Mouse (Mus musculus): Measurements from ENCODE around the gene D430041D05Rik.
A peak's percentile ranks its signal among the peaks of the same experiment; 100 is the strongest.

Gene D430041D05Rik

DNA sequence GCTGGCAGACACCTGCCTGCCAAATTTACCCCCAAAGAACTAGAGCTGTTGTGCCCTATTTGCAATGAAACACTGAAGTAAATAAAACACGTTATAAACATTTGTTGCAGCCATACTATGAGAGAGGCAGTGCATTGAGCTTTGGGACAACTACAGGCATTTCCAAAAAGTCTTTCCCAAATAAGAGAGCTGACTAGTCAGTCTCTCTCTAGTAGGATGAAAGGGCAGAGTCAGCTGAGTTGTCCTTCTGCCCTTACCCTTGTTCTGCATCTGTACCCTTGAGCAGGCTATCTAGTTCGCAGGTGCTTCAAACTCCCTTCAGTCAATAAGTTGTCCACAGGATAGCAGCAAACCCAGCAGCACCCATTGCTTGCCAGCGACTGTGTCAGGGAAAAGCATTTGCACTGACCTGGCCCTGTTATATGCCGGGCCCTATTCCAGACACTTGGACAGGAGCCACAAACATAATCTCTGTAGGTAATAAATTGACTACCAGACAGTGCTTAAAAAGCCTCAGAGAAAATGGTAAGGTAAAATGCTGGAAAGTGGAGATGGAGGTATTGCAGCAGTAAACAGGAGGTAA is at the start of gene D430041D05Rik:
Gene D430041D05Rik (minus strand): TSS at position 51 of the 583 bp plus-strand sequence.
- no peak for DNase-seq

DNA sequence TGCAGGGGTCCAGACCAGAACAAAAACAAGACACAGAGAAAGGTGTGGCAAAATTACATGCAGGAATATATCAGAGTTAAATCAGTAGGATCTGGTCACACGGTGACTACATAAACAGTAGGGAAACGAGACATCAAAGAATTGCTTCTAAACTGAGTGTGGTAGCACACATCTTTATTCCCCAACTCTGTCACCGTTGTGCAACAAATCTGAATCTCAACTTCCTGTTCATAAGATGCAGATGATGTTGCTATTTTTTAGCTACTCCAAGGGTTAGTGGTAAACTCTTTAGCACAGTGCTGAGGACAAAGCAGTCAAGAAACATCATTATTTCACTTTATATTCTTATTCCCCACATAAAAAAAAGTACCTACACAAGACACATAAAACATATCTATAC is 49.2 kb upstream of the D430041D05Rik start:
- no peak for DNase-seq

- no peak for DNase-seq
Measured at GRCm38 (mm10) chr2:104458569-104459332, 47.9 kb upstream of the D430041D05Rik start.

GRCm38 (mm10) chr2:104457106-104457505 is 46.3 kb upstream of the D430041D05Rik start:
- DNase-seq: no peak

DNA sequence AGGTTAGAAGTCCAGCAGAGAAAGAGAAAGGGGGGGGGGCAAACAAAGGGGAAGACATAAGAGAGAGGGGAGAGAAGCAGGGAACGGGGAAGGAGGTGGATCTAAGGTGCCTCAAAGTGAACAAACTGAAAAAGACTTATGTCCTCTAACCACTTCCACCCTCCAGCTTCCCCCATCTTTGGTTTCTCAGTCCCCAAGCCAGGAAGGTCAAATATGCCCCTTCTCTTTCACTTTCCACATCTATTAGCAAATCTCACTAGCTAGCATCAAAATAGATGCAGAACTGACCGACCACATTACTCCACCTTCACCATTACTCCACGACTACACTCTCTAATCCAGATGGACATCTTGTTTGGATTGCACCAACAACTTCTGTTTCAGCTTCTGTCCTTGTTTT is 39.9 kb upstream of the D430041D05Rik start:
- DNase-seq: no peak

DNA sequence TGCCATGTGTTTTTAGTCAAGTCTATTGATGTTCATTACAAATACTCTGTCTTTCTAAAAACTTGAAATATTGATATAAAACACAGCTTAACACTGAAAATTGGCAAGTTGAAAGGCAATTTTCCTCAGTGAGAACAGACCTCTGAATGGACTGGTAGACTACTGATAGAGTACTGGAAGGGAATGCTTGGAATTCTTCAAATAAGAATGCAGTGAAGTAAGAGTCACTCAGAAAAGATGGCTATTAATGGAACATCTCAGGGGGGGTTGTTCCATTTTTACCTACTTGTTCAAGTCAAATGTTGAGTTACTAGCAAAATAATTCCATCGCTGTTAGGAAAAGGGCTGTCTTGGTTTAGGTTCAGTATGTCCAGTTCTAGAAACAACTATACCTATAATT is 38.4 kb upstream of the D430041D05Rik start:
- no peak for DNase-seq

DNA sequence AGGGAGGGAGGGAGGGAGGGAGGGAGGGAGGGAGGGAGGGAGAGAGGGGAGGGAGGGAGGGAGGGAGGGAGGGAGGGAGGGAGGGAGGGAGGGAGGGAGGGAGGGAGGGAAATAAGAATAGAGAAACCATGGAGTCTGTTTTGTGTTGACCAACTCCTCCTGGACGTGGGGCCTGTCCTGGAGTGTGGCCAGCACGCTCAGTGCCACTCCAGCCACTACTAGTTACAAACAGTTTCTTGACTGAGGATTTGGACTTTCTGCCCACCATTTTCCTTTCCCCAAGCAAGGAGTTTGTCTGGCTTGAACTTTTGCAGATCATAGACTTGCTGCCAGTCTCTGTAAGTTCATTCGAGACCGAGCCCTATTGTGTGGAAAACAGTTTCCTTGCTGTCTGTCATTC is 37.4 kb upstream of the D430041D05Rik start:
- DNase-seq: no peak

GRCm38 (mm10) chr2:104446016-104446415 is 35.2 kb upstream of the D430041D05Rik start:
- no peak for DNase-seq

DNA sequence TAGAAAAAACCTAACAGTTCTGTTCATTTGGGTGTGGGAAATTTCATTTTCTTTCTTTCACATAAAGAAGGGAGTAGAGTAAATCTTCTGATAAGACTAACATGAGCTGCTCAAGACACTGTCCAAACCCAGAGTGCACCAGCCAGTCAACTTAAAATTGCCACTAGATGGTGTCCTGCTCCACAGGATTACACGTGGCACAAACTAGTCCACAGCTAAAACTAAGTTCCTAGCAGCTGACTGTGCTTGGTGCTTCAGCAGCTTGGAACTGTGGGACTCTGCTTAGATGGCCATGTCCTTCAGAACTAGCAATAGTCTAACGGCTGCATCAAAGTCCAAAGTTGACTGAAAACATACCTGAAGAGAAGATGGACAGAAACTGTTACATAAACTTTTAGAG is 34.0 kb upstream of the D430041D05Rik start:
- DNase-seq: peak; percentile 47

DNA sequence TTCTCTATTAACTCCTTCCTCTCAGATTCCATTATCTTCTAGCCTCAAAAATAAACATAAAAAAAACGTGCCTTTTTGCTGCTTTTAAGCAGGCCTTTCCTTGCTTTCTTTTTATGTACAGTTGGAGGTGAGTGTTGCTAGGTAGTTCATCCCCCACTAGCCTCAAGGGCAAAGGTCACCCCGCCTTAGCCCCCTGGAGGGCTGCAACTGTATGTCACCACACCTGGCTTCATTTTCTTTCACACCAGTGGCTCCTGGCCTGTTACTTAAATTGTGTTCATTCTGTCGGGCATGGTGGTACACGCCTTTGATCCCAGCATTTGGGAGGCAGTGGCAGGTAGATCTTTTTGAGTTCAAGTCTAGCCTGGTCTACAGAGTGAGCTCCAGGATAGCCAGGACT is 31.5 kb upstream of the D430041D05Rik start:
- DNase-seq: no peak

GRCm38 (mm10) chr2:104436226-104436625 is 25.4 kb upstream of the D430041D05Rik start:
- DNase-seq: no peak

DNA sequence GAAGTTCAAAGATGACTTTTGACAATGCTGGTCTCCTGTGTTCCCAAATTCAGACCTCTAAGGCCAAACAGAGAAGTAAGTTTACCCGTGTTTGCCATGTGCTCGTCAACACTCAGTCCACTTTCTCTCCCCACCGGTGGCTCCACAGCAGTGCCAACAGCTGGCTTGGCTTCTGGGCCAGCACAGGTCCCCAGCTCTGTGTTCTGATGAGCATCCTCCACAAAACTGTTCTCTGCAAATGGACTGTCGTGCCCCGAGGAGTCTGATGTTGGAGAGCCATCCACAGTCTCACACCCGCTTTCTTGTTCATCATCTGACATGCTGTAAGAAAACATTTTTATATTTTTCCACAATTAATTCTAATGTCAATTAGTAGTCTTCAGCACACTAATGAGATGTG is 20.3 kb upstream of the D430041D05Rik start:
- no peak for DNase-seq

DNA sequence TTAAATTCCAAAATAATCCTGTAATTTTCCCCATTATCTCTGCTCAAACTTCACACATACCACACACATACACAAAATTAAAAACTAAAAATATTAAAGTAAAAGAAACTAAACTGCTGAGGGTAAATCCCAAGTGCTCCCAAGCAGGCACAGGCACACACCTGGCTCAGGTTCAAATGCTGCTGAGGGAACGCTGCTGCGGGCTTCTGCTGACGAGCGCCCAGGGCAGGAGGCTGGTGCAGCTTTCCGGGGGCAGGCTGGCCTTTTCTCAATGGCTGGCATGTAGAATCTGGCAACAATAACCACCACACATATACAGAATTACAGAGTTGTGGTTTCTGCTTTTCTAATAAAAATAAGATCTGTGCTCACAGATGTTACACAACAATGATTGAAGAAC is 19.8 kb upstream of the D430041D05Rik start:
- no peak for DNase-seq

DNA sequence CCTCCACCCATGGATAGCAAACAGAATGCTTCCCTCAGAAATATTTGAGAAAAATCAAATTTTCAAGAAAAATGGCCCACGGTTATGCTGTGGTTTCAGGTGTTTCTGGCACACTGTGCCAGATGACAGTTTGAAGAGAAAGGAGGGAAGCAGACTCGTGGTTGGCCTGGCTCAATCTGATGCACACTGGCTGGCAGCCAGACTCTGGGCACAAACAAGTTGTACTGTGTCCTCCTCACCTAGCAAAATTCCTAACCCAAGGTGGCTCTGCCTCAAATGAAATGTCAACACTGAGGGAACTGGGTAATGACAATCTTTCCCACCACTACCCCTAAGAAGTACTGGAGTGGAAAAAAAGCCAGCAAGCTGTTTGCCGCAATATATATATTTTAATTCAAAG is 15.3 kb upstream of the D430041D05Rik start:
- DNase-seq: no peak

DNA sequence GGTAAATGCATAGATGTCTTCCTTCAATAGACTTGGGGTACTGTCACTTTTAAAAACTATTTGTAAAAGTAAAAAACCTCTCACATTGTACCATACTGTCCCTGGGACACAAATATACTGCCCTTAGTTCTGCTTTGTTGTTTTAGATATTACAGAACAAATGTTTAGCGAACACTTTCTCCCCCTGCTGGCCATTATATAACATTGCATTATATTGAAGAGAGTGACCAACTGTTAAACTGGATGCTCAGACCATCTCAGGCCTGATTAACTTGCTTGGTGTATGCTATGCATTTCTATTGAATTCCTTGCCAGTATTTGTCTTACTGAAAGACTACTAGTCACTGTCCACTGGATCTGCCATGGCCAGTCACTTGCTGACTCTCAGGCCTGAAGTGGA is 11.4 kb upstream of the D430041D05Rik start:
- no peak for DNase-seq

- no peak for DNase-seq
Measured at GRCm38 (mm10) chr2:104420805-104421204, 10.0 kb upstream of the D430041D05Rik start.

DNA sequence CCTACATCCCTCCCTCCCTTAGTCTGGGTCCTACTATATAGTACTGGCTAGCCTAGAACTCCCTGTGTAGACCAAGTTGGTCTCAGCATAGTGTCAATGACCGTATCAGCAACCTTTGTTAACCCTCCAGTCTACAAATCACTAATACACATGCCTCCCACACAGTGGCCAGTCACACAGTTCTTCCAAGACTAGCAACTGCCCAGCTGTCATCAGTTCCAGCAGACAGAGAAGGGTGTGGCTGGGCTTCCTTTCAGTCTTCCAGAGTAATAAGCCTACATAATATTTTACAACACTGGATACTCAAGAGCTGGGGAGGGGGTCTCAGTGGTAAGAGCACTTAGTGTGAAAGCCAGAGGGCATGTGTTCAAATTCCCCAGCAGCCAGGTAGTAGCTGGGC is 9.2 kb upstream of the D430041D05Rik start:
- no peak for DNase-seq

DNA sequence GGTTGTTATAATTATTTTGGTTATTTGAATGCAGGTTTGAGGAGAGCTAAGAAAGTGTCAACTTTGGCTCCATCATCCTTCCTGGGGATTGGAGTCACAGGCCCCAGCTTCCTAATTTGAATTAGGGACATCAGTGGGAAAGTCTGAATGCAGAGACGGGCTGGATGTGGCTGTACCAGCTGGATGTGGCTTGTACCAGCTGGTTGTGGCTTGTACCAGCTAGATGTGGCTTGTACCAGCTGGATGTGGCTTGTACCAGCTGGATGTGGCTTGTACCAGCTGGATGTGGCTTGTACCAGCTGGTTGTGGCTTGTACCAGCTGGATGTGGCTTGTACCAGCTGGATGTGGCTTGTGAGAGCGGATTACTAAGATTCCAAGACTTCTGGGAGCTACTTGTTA is 8.6 kb upstream of the D430041D05Rik start:
- DNase-seq: no peak

DNA sequence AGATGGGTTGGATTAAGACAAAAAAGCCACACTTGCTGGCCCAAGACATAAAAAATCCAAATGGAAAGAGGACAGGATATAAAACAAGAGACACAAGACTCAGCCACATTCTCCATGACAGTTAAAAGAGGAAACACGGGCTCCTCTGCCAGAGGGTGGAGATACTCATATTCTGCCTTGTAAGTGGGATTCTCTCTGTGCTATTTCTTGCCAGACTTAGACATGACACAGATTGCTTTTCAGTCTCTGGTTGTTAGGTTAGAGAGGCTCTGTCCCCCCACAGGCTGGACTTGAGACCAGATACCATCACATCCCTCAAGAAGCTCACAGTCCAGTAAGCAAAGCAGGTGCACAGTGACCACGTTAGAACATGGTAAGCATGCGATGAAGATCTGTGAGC is 2.2 kb upstream of the D430041D05Rik start:
- DNase-seq: no peak

DNA sequence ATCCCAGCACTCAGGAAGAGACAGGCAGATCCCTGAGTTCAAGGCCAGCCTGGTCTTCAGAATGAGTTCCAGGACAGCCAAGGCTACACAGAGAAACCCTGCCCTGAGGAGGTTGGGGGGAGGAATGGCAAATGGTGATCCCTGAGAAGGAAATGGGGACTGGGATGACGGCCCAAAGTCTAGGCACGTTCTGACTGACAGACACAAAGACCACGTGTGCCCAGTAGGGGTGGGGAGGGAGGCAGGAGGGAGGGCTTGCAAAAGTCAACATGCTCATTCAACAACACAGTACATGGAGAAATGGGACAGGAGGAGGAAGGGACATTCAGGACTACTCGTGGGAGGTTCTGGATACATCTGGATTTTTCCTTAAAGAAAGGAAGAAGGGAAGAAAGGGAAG is 1.7 kb upstream of the D430041D05Rik start:
- DNase-seq: no peak

DNA sequence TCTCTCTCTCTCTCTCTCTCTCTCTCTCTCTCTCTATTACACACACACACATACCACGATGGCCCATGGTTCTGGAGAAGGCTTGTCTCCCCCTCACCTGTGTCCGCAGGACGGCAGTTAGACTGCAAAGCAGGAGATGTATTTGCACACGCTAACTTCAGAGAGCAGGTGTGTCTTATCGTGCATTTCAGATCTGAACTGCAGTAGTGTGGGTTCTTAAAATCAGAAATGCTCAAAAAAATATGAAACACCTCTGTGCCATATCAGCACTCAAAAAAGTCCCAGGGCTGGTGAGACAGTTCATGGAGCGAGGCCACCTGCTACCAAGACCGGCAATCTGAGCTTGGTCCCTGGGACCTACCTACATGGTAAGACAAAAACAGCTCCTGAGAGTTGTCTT is 993 bp upstream of the D430041D05Rik start:
- DNase-seq: no peak

DNA sequence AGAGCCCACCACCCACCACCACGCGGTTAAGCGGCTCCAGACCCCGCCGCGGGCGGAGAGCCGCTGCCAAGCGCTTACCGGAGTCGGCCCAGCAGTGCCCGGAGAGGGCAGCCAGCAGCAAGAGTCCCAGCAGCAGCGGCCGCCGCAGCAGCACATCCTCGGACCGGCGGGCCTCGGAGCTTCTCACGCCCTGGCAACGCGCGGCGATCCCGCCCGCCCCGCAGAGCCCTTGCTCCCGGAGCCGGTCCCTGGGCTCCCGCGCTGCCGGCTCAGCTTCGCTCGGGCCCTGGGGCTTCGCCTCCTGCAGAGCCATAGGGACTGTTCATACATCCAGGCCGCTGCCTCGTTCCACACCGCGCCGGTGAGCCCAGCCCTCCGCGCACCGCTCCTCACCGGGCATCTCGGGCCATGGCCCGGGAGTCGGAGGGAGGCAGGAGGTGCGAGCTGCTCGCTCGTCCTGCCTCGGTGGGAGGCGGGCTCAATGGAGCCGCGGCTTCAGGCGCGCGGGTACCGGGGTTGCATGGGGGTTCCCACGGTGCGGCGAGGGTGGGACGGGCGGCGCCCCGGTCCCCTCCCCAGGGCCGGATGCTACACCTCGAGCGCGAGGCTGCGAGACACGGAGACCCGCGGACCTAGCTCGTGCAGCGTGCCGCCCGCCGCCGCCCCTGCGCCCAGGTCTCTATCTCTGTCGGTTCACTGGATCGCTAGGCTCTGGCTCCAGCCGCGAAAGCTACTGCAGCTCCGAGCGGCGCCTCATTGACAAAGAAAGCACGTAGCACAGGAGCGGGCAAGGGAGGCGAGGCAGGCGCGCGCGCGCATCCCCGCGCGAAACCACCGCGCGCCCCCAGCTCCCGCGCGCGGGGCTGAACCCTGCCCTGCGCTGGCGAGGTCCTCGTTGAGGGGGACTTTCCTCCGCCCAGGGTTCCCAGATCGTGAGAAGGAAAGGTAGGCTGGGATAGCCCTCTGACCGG is 677 bp downstream of the D430041D05Rik start:
- DNase-seq: peak; percentile 61

DNA sequence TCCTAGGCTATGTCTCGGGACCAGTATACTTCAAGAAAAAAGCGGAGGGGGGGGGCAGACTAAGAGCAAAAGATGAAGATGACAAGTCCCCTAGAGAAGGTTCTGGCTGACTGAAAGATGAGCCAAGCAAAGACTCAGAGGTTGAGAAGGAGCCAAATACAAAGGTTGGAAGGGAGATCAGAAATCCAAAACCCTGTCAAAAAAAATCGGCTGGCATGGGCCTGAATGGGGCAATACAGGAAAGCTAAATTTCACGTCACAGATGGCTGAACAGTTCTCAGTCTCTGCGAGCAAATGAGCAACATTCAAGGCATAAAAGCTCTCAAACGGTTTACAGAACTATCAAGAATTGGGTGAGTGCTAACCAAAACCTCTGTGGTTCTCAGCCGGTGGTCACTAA is 2.5 kb downstream of the D430041D05Rik start:
- DNase-seq: no peak

DNA sequence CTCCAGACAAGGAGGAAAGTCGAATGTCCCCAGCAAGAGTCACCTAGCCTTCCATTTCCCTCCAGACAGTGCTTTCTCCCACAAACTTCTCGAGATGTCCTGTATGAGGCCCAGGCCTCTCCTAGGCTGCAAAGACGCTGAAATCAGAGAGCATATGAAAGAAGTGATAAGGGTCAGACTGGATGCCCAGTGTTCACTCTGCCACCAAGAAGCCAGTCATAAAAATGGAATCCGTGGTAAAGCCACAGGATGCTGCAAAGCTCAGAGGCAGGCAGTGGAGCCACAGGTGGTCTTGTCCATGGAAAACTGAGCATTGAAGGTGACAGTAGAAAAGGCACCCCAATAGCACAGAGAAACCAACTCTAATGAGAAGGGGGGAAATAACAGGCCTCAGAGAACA is 2.9 kb downstream of the D430041D05Rik start:
- DNase-seq: no peak

All from cerebellum, adult 11 months (tissue).